Mouse (Mus musculus) olfactory bulb, adult 2 months (tissue): ENCODE measurements around the gene Tmem182.

Experiments used
- CTCF ChIP-seq: fragments of 200-500 bp; IDR thresholded peaks from 2 replicates; pipeline ENCODE4 v1.5.1; 2012; ENCODE audit warnings: low read depth, mild to moderate bottlenecking, low read length, moderate library complexity; ENCODE audit not compliant: insufficient read depth
- POLR2A ChIP-seq: fragments of 200-500 bp; IDR thresholded peaks from 2 replicates; pipeline ENCODE4 v1.6.1; 2012; ENCODE audit warnings: mild to moderate bottlenecking, low read depth, low read length, moderate library complexity; ENCODE audit not compliant: insufficient read depth

DNA sequence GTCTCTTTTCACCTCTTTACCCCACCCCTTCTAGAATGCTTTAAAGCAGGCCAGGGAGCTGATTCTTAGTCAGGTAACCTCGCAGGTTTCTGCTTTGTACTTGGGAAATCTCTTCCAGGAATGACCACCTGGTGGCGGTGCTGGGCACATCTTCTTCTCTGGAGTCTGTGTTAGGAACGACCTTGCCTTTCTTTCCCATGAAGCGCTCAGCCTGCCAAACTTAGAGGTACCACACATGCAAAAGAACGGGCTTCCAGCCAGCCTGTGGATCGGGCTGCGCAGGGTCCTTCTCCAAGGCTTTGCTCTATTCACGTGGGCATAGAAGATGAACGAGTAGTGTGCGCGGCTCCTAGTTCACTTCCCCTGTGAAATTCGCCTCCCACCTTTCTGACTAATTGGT, 82.3 kb downstream of the Tmem182 start:
- TF ChIP-seq CTCF, result peak; percentile 57; the same call in 1 of the 2 replicates
- no peak for TF ChIP-seq POLR2A
